Mouse (Mus musculus): Measurements from ENCODE around the gene Tnfrsf13b.
"Not testable (repeated sequence)": the region's sequence is repeated elsewhere in the genome, so short reads cannot be mapped to it uniquely, and the experiment has no call there.

The Tnfrsf13b gene

DNA sequence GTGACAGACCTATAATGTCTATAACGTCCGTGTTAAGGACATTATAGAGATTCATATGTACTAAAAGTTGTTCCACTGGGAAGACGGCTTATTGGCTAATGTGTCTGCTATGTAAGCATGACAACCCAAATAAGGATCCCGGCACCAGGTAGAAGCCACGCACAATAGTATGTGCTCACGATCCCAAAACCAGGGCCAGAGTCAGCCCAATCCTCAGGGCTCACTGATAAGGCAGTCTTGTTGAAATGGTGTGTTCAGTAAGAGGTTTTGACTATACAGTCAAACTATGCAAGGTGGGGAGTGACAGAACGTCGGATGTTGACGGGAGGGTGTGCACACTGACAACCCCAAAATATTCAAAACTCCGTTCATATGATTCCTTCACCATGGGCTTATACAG, 38.3 kb downstream of the Tnfrsf13b start:
- in situ Hi-C loops (cut with MboI, MseI), result no loop called here

DNA sequence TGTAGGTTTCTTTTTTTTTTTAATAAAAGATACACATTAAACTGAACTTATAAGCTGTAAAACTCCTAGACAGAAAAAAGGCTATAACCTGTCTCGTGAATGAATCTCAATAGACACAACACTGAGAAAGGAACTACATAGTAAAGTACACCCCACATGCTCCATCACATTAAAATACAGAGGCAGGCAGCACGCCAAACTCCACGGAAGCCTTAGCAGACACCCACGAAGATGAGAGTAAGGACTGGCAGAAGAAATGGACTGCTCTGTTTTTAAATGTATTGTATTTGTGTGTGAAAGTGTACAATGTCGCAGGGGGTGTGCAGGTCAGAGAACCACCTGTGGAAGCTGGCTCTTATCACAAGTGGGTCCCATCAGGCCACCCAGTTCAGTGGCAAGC, 43.6 kb downstream of the Tnfrsf13b start:
- in situ Hi-C loops (cut with MboI, MseI), result no loop called here

DNA sequence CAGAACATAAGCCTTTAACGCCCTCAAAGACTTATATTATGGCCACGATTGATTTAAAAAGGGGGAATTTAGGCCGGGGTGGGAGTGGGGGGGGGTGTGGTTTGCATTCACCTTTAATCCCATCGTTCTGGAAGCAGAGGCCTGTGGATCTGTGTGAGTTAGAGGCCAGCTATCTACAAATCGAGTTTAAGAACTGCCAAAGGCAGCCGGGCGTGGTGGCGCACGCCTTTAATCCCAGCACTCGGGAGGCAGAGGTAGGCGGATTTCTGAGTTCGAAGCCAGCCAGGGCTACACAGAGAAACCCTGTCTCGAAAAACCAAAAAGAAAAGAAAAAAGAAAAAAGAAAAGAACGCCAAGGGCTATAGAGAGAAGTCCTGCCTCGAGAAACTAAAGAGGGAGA, 46.9 kb downstream of the Tnfrsf13b start:
- in situ Hi-C loops (cut with MboI, MseI), result not testable (repeated sequence)

DNA sequence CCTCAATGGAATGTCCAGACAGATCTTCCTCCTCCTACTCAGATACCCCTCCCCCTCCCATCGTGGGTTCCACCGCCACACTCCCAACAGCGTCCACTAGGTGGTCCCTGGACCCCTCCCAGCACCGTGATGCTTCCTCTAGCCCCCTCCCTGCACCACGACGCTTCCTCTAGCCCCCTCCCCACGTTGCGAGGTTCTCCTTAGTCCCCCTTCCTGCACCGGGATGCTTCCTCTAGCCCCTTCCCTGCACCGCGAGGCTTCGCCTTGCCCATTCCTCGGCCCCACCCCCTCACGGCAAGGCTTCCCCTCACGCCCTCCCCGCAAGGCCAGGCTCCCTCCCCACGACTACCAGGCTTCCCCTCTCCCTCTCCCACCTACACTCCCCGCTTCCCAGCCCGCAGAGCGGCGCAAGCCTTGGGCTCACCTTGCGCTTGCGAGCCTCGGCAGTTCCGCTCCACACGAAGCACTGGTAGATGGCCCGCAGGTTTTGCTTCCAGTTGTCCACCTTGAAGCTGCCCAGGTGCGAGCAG, 47.8 kb downstream of the Tnfrsf13b start:
- in situ Hi-C loops (cut with MboI, MseI), result no loop called here

DNA sequence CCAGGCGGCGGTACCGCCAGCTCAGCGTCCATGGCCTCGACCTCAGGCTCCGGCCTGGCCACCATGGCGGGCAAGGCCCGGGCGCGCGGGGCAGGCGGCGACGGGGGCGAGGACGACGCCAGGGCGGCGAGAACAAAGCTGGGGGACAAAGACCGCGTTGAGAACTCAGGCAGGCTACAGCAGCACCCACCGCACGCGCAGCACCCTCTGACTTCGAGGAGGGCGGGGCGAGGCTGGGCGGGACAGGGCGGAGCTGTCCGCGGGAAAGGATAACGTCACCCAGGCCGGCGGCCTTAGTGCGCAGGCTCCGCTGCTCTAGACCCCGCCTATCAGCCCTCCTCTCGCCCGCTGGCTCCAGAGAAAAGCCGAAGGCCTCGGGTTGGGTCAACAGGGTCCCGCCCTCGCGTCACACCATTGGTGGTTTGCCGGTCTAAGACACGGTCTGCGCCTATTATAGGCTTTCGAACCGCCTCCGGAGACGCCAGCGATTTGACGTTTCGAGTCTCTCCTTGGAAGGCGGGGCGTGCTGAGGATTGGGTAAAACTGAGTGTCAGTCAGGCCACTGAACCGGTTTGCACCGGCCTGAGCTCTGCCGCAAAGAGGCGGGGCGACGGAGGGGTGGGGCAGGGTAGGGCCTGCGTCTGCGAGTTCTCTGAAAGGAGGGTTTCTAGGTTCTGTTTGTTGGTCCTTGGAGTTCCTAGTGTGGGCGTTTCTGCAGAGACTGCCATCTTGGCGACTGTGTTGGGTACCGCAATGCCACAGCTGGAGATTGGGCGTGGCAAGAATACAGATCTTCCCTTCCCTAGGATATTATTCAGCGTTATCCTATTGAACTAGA, 48.5 kb downstream of the Tnfrsf13b start, which contains the start of gene Usp22:
Usp22 (minus strand) TSS at position 235 of the 838 bp plus-strand sequence.
- in situ Hi-C loops (cut with MboI, MseI), result no loop called here

DNA sequence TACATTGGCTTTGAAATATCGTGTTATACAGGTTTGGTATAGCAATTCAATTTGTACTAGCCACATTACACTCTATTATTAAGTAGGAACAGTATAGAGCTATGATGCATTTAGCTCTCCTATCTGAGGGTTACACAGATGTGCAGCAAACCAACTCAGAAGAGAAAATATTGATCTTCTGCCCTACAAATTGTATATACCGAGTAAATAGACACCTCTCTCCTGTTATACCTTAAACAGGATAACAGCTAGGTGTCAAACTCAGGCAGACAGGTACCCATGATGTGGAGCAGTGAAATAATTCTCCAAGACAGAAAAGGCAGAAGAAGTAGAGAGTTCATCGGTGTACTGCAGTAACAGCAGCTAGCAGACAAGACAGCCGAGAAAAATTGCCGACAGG, 49.2 kb downstream of the Tnfrsf13b start:
- in situ Hi-C loops (cut with MboI, MseI), result no loop called here

DNA sequence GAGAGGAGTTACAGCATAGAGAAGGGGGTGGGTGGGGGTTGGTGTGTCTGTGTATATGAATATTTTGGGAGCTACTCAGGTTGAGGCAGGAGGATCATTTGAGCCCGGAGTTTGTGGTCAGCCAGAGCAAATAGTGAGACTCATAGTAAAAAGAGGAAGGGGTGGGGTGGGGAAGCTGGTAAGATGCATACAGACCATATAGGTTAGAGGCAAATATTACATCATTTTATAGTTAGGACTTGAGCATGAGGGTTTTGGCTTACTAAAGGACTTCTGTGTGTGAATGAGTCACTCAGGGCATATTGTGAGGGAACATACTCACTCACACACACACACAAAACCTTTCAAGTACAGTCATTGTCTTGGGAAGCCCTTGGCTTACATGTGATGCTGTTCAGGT, 49.8 kb downstream of the Tnfrsf13b start:
- in situ Hi-C loops (cut with MboI, MseI), result no loop called here

DNA sequence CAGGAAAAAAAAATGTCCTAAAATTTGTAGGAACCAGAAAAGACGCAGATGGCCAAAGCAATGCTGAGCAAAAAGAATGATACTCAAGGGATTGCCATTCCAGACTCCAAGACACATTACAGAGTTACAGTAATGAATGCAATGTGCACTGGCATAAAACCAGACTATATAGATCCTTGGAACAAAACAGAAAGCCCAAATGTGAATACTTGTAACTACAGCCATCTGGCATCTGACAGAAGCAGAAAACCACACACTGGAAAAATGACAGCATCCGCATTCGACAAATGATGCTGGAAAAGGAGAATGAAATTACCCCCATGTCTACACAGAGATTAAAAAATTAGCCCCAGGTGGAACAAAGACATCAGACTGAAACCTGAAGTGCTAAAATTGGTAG, 53.8 kb downstream of the Tnfrsf13b start:
- in situ Hi-C loops (cut with MboI, MseI), result no loop called here

DNA sequence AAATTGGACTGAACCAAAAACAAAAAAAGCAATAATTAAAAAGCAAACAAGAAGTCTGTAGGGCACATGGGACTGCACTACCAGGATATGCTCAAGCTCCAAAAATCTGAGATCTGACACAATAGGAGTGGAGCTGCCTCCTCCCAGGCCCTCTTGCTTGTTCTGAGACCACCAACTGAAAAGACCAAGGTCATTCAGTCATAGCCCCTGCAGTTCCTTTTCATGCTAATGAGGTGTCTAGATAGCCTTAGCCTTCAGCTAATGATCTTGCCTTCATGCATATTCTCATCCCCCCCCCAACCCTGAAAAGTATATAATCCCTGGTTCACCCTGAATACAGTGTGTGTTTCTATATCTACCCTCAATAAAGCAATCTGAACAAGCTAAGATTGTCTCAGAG, 55.1 kb downstream of the Tnfrsf13b start:
- in situ Hi-C loops (cut with MboI, MseI), result no loop called here

DNA sequence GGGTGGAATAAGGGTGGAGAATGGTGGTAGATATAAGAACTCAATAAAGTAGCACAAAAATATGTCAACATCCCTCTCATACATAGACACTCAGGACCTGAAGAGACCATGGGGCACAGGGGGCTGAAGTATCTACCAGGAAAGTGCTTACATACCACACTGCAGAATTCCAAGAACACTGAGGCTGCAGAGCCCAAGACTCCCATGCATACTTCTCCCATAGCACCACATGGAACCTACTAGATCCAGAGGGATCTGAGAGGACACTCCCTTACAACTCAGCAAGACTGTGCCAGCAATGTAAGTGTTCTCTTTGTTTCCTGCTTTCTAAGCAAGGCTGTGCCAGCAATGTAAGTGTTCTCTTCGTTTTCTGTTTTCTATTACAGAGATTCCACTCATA, 57.3 kb downstream of the Tnfrsf13b start:
- in situ Hi-C loops (cut with MboI, MseI), result no loop called here

DNA sequence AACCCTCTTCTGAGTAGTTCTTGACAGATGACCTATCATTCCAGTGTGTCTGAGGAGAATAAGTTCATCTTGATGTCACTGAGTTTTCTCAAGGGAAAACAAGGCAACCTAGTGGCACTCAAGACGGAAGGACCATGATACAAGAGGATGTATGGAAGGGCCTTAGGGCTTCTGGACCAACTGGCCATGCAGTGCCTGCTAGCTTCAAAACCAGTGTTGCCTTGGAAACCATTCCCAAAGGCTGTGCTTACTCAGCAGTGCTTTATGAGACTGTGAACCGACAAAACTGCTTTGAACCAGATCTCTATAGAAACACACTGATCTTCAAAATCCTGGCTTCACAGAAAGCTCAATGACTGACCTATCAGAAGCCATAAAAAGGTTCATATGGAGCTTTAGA, 64.2 kb downstream of the Tnfrsf13b start:
- in situ Hi-C loops (cut with MboI, MseI), result no loop called here

DNA sequence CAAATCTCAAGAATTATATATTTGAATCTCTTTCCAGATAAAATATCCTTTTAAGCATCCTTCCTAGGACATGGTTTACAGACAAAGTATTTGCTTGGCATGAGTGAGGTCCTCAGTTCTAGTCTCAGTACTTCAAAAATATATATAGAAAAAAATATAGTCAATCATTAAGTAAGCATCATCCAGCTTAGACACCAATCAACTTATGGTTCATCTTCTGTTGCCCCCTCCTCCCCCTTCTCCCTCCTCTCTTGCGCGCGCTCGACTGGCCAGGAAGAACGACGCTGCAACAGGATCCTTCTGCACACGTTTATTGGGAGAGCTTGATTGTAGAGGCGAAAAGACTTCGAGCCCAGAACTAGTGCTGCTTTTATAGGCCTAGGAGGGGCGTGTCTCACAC, 65.6 kb downstream of the Tnfrsf13b start:
- in situ Hi-C loops (cut with MboI, MseI), result not testable (repeated sequence)

DNA sequence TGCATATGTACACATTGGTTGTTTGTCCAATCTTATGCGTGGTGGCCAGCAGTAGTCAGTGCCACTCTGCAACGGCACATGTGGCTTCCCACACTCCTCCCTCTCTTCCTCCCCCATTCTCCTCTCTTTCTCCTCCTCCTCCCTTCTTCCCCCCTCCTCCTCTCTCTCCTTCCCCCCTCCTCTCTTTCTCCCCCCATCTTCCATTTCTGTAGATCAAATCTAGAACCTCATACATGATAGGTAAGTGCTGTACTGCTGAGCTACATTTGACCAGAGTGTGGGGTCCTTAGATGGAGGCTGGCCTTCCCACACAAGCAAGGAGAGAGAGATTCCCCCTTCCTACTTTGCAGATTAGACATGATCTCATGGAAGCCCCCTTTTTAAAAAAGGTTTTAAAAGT, 66.2 kb downstream of the Tnfrsf13b start:
- in situ Hi-C loops (cut with MboI, MseI), result no loop called here

DNA sequence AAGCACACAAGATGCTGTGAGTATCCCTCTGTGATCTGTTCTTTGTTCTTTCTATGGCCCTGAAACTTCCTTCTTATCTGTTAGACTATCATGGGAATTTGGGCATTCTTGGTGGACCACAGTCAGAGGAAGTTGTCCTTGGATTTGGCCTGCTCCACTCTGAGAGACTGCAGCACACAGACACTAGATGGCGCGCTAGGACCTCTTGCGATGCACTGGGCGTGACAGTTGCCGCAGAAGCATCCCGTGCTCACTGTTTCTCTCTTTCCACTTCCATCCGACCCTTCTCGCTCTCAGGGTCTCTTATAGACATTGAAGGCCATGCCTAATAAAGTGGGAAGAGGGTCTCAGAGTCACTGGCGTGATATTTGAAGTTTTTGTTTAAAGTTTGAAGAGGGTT, 66.8 kb downstream of the Tnfrsf13b start:
- in situ Hi-C loops (cut with MboI, MseI), result no loop called here

DNA sequence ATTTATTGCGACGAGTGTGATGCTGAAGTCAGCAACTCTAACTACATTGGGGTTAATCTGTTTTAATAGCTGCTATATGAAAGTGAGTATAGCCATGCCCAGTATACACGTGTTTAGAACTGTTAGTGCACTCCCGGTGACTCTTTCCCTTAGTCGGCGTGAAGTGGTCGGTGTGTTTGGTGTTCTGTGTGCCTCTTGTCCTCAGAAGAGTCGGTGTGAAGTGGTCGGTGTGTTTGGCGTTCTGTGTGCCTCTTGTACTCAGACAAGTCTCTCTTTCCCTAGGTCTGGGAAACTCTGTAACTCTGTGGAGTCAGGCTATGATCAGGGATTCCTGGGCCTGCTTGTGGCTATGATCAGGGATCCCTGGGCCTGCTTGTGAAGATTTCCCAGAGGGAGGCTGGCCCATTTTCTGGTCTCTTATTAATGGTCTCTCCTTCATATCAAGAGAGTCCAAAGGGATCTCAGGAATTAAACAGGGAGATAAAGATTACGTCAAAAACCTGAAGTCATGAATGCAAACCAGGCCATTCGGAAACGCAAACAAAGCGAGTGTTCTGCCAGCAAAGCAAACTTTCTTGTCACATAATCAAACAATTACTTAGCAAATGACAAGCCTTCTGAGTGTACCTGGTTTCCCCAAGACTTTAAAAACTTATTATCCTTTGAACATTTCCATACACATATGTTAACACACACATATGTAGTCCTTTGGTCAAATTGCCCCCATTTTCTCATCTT, 70.2 kb downstream of the Tnfrsf13b start:
- in situ Hi-C loops (cut with MboI, MseI), result no loop called here

DNA sequence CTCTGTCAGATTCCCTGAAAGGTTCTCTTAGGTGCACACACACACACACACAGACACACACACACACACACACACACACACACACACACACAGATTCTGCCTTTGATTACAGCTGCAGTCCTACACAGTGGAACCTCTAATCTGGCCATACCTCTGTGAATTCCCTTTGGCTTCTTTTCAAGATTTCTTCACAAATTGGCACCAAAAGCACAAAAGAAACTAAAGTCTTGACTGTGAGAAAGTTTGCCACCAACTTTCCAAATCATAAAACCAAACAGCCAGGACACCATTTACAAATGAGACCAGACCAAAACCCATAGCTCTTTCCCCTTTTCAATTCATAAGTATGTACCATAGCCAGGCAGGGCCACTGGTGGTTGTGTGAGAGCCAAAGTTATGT, 71.4 kb downstream of the Tnfrsf13b start:
- in situ Hi-C loops (cut with MboI, MseI), result no loop called here
